Mouse (Mus musculus): Measurements from ENCODE around the gene Fars2.

GRCm38 (mm10) chr13:36489365-36489764, 372.2 kb downstream of the Fars2 start:
- TF ChIP-seq POLR2A (IDR thresholded peaks at IDR 0.05; ENCODE audit: borderline replicate concordance, insufficient read depth, low read length) (no peak), CTCF (IDR thresholded peaks at IDR 0.05; ENCODE audit: borderline replicate concordance, insufficient read depth, low read depth, low read length) (no peak)
